Mouse (Mus musculus): ENCODE results near the gene Defb23. TPM values are rescaled to one million over a fixed set of nuclear protein-coding genes. Genes with fewer than 3 reads are reported as not detected.

The Defb23 gene
- polyA plus RNA-seq, 1 experiment from 2014 or later, result not detected

DNA sequence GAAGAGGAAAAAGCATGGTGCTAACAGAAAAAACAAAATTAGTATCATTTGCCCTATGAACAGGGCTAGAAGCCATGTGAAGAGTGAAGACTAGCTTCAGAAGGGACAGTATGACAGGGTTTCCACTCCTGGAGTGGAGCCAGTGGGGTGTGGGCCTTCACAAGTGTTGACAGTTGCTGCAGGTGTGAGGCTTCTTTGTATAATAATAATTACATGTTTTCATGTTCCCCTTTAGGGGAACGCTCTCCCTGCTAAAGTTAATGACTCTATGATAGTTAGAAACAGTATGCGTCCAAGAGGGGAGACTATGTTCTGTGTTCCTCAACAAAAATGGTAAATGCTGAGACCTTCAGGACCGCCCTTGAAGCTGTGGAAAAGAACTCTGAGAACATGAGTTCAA lies 48.6 kb downstream of the Defb23 start:
- Histone ChIP-seq H3K9ac (ENCODE audit: low read depth, low read length) (peak overlapping the region; percentile 83; the same call in 1 of the 2 replicates), H3K4me3 (ENCODE audit: low read length) (peak overlapping the region; percentile 86), H3K27ac (ENCODE audit: low read depth, low read length) (no peak overlapping the region; the same call in 1 of the 2 replicates), H3K4me2 (ENCODE audit: low read length) (peak overlapping the region; percentile 80), H3K27me3 (replicated peaks; ENCODE audit: control insufficient read depth, insufficient read depth, low read length) (no peaks in the 10 kb centered on the region), H3K36me3 (ENCODE audit: control insufficient read depth, insufficient read depth, low read length) (no peaks in the 10 kb centered on the region), H3K9me3 (ENCODE audit: control insufficient read depth, low read length) (no peaks in the 10 kb centered on the region), H3K4me1 (ENCODE audit: control insufficient read depth, insufficient read depth, low read depth, low read length) (peaks cover 28% of the 10 kb centered on the region)
- WGBS, result 96% methylated on average over 3 of the region's 3 CpGs
- no peak for ATAC-seq

DNA sequence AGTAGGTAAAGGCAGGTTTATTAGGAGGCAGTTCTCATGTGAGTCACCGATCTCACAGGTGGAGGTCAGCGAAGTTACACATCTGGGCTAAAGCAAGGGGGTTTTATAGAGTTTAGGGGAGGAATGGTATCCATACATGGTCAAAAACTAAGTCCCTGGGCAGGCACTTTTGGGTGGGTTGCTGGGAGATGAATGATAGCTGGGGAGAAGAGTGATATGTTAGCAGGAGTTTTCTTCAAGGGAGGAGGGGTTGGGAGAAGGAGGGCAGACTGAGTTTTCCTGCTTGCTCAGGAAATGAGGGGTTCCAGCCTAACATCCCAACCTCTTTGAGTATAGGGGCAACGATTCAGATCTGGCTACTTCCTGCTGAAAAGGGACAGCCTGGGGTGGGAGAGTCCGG lies 49.1 kb downstream of the Defb23 start, which contains the start of gene 6820408C15Rik:
Gene 6820408C15Rik, plus strand, starts transcription at position 301 of the 400 bp plus-strand sequence.
- no peak for ATAC-seq
- WGBS, result 23% methylated on average over 4 of the region's 4 CpGs

DNA sequence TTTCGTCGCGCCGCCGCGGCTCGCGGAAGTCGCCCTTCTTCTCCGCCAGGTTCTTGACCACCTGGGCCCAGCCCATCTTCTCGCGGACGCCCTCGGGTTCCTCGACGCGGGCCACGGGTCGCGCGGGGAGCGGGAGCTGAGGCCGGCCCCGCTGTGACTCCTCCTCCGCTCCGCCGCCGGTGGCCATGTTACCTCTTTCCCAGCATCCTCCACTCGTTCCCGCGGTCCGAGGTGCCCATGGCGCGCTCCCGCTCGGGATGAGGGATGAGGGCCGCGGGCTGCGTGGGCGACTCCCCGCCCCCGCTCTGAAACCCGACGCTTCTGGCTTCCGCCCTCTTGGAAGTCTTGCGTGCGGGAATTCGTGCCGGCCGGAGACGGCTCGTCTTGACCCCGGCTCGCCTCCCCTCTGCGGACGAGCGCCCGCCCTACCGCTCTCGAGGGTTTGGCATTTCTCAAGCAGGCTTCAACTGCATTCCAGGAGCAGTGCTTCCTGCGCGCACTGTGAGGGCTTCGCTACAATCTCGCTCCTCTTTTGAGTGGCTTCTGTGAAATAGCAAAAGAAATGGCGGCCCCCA lies 49.7 kb downstream of the Defb23 start, which contains the start of gene Zcchc3:
Gene Zcchc3, minus strand, starts transcription at position 437 of the 575 bp plus-strand sequence.
- Histone ChIP-seq H3K4me3 (ENCODE audit: low read length) (peak within 1 kb of the TSS; percentile 86), H3K36me3 (ENCODE audit: control insufficient read depth, insufficient read depth, low read length) (no peaks in the 10 kb centered on the region), H3K27me3 (replicated peaks; ENCODE audit: control insufficient read depth, insufficient read depth, low read length) (no peaks in the 10 kb centered on the region), H3K9ac (ENCODE audit: low read depth, low read length) (peak within 1 kb of the TSS; percentile 83), H3K4me1 (ENCODE audit: control insufficient read depth, insufficient read depth, low read depth, low read length) (peaks cover 35% of the 10 kb centered on the region), H3K9me3 (ENCODE audit: control insufficient read depth, low read length) (no peaks in the 10 kb centered on the region), H3K27ac (ENCODE audit: low read depth, low read length) (peak within 1 kb of the TSS; percentile 97), H3K4me2 (ENCODE audit: low read length) (peak within 1 kb of the TSS; percentile 80)
- ATAC-seq, result peak; percentile 84
- WGBS, result under 1% methylated on average over 65 of the region's 65 CpGs

More for the DNA sequence above, 49.1 kb downstream of the Defb23 start, which contains the start of gene 6820408C15Rik:
- peak within 1 kb of the TSS; percentile 86 for H3K4me3 ChIP-seq (ENCODE audit: low read length)
- H3K4me1 ChIP-seq (ENCODE audit: control insufficient read depth, insufficient read depth, low read depth, low read length), result peaks cover 32% of the 10 kb centered on the region
- no peaks in the 10 kb centered on the region for H3K9me3 ChIP-seq (ENCODE audit: control insufficient read depth, low read length)
- peak within 1 kb of the TSS; percentile 80 for H3K4me2 ChIP-seq (ENCODE audit: low read length)
- no peaks in the 10 kb centered on the region for H3K27me3 ChIP-seq (replicated peaks; ENCODE audit: control insufficient read depth, insufficient read depth, low read length)
- H3K9ac ChIP-seq (ENCODE audit: low read depth, low read length), result peak within 1 kb of the TSS; percentile 83
- H3K36me3 ChIP-seq (ENCODE audit: control insufficient read depth, insufficient read depth, low read length), result no peaks in the 10 kb centered on the region
- peak within 1 kb of the TSS; percentile 97 for H3K27ac ChIP-seq (ENCODE audit: low read depth, low read length)

DNA sequence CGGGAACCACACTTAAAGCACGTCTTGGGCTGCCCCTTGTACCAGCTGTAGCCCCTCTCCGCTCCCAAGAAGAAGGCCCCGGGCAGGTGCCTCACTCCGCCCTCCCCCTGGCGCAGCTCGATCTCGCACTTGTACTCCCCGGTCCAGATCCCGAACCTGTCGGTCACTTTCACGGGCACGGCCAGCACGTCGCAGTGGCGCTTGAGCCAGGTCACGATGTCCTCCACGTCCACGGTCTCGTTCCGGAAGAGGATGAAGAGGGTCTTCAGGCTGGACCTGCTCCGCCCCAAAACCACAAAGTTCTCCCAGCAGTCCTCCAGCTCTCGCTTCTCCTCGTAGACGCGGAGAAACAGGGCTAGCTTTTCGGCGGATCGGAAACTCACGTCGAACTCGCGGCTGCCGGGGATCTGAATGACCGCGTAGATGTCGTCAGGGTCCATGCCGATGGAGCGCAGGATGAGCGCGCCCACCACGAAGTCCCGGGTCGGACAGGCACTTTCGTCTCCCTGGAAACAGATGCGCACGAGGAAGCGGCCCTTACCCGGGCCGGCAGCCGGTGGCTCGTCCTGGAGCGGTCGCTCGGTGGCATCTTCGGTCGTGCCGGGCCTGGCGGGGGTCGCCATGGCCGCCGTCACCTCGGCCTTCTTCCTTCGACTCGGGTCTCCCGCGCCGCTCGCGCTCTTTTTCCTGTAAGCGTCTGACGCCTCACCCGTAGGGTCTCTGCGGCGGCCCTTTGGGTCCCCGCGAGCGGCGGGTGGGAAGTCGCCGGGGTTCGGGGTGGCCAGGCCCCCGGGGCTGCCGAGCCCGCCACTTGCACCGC lies 50.4 kb downstream of the Defb23 start:
- peaks cover 35% of the 10 kb centered on the region for H3K4me1 ChIP-seq (ENCODE audit: control insufficient read depth, insufficient read depth, low read depth, low read length)
- H3K27ac ChIP-seq (ENCODE audit: low read depth, low read length), result peak overlapping the region; percentile 97
- WGBS, result 0% methylated on average over 74 of the region's 86 CpGs
- ATAC-seq, result peak; percentile 19
- peak overlapping the region; percentile 83 for H3K9ac ChIP-seq (ENCODE audit: low read depth, low read length)
- no peaks in the 10 kb centered on the region for H3K36me3 ChIP-seq (ENCODE audit: control insufficient read depth, insufficient read depth, low read length)
- H3K9me3 ChIP-seq (ENCODE audit: control insufficient read depth, low read length), result no peaks in the 10 kb centered on the region
- H3K4me2 ChIP-seq (ENCODE audit: low read length), result peak overlapping the region; percentile 80
- H3K4me3 ChIP-seq (ENCODE audit: low read length), result peak overlapping the region; percentile 86
- no peaks in the 10 kb centered on the region for H3K27me3 ChIP-seq (replicated peaks; ENCODE audit: control insufficient read depth, insufficient read depth, low read length)

DNA sequence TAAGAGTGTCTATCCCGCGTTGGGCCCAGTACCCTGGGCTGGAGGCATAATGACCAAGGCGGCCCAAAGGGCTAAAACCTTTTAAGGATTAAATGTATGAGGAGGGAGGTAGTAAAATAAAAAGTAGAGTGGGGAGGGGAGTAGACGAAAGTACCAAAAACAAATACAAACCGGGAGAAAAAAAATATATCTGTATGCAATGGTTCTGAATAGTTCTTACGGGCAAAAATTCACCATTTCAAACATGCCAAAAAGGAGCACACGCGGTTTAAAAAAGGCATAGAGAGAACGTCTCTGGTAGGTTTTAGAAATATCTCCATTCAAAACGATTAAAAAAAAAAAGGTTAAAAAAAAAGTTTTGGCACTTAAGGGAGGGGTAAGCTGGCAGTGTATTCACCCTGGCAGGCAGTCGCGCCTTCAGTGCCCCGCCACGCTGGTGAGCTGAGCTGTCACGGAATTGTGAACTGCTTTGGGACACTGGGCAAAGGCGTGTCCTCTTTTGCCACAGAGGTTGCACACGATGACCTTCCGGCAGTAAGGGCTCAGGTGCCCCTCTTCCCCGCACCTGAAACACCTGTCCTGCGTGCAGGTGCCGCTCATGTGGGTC lies 51.2 kb downstream of the Defb23 start:
- H3K36me3 ChIP-seq (ENCODE audit: control insufficient read depth, insufficient read depth, low read length), result no peaks in the 10 kb centered on the region
- H3K27ac ChIP-seq (ENCODE audit: low read depth, low read length), result peak overlapping the region; percentile 97
- H3K4me2 ChIP-seq (ENCODE audit: low read length), result peak overlapping the region; percentile 80
- ATAC-seq, result no peak
- H3K4me3 ChIP-seq (ENCODE audit: low read length), result peak overlapping the region; percentile 86
- H3K27me3 ChIP-seq (replicated peaks; ENCODE audit: control insufficient read depth, insufficient read depth, low read length), result no peaks in the 10 kb centered on the region
- no peaks in the 10 kb centered on the region for H3K9me3 ChIP-seq (ENCODE audit: control insufficient read depth, low read length)
- H3K4me1 ChIP-seq (ENCODE audit: control insufficient read depth, insufficient read depth, low read depth, low read length), result peaks cover 35% of the 10 kb centered on the region
- H3K9ac ChIP-seq (ENCODE audit: low read depth, low read length), result peak overlapping the region; percentile 83
- 2% methylated on average over 21 of the region's 21 CpGs for WGBS

DNA sequence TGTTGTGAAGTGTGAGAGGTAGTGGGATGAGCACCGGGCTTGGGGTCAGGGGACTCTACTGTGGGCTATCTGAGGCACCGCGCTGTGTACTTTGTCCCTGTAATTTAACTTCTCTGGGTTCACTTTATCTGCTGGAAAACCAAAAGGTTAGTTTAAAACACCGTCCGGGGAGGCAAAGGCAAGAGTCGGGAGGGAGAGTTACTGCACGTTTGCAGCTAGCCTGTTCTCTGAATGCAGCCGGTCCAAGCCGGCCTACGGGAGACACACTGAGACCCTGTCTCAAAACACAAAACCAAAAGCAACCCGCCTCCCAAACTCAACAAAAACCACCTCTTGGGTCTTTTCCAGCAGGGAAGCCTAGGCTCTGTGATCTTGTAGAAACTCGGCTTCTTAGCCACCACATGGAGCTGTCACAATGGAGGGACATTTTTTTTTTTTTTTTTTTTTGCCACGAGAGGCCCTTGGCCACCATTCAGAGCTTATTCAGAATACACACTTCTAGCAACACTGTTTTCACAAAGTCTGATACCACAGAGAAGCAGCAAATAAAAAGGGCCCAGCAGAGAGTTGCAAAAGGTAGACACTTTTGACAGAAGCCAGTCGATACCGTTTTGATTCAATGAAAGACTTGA lies 51.8 kb downstream of the Defb23 start:
- H3K4me1 ChIP-seq (ENCODE audit: control insufficient read depth, insufficient read depth, low read depth, low read length), result peaks cover 35% of the 10 kb centered on the region
- no peaks in the 10 kb centered on the region for H3K36me3 ChIP-seq (ENCODE audit: control insufficient read depth, insufficient read depth, low read length)
- H3K27ac ChIP-seq (ENCODE audit: low read depth, low read length), result peak overlapping the region; percentile 61; the same call in 1 of the 2 replicates
- H3K4me3 ChIP-seq (ENCODE audit: low read length), result peak overlapping the region; percentile 86
- peak overlapping the region; percentile 83 for H3K9ac ChIP-seq (ENCODE audit: low read depth, low read length)
- no peaks in the 10 kb centered on the region for H3K9me3 ChIP-seq (ENCODE audit: control insufficient read depth, low read length)
- H3K4me2 ChIP-seq (ENCODE audit: low read length), result peak overlapping the region; percentile 80
- ATAC-seq, result no peak
- H3K27me3 ChIP-seq (replicated peaks; ENCODE audit: control insufficient read depth, insufficient read depth, low read length), result no peaks in the 10 kb centered on the region
- 3% methylated on average over 15 of the region's 15 CpGs for WGBS

DNA sequence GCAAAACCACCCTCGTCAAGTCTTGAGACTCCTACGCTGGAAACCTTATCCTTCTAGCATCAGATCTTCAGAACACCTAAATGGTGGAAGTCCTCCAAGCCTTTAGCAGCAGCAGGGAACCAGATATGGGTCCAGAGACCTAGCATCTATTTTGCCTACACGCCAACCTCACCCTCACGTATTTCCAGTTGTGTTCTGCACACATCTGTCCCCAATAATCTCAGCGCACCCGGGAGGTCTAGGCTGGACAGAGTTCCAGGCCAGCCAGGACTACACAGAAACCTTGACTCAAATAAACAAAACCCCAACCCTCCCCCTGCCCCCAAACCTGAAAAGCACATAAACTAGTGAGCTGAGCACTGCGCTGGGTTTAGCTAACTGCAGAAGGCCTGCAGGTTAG lies 52.9 kb downstream of the Defb23 start:
- Histone ChIP-seq H3K9ac (ENCODE audit: low read depth, low read length) (peak overlapping the region; percentile 56), H3K4me1 (ENCODE audit: control insufficient read depth, insufficient read depth, low read depth, low read length) (peaks cover 36% of the 10 kb centered on the region), H3K27ac (ENCODE audit: low read depth, low read length) (peak overlapping the region; percentile 88), H3K36me3 (ENCODE audit: control insufficient read depth, insufficient read depth, low read length) (no peaks in the 10 kb centered on the region), H3K4me2 (ENCODE audit: low read length) (peak overlapping the region; percentile 80), H3K4me3 (ENCODE audit: low read length) (peak overlapping the region; percentile 21), H3K9me3 (ENCODE audit: control insufficient read depth, low read length) (no peaks in the 10 kb centered on the region), H3K27me3 (replicated peaks; ENCODE audit: control insufficient read depth, insufficient read depth, low read length) (no peaks in the 10 kb centered on the region)
- ATAC-seq, result no peak
- 9% methylated on average over 7 of the region's 7 CpGs for WGBS

DNA sequence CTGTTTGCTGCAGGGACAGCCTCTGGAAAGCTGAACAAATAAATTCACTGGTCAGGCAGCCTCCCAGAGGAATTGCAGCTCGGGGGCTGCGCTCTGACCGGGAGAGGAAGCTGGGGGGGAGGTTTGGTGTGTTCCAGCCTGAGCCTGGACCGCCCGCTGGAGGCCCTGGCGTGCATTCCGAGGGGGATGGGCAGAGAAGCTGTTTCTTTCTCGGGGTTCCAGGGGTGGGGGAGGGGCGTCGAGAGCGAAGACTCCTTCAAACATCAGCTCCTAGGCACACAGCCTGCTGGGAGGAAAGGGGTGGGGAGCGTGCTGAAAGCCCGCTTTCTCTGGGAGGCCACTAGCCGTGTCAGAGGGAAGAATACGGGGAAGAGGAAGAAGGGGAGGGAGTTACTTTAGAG lies 53.4 kb downstream of the Defb23 start:
- H3K27ac ChIP-seq (ENCODE audit: low read depth, low read length), result peak overlapping the region; percentile 88
- H3K4me2 ChIP-seq (ENCODE audit: low read length), result peak overlapping the region; percentile 80
- no peaks in the 10 kb centered on the region for H3K27me3 ChIP-seq (replicated peaks; ENCODE audit: control insufficient read depth, insufficient read depth, low read length)
- H3K36me3 ChIP-seq (ENCODE audit: control insufficient read depth, insufficient read depth, low read length), result no peaks in the 10 kb centered on the region
- peak; percentile 44 for ATAC-seq
- peak overlapping the region; percentile 56 for H3K9ac ChIP-seq (ENCODE audit: low read depth, low read length)
- peak overlapping the region; percentile 21 for H3K4me3 ChIP-seq (ENCODE audit: low read length)
- H3K4me1 ChIP-seq (ENCODE audit: control insufficient read depth, insufficient read depth, low read depth, low read length), result peaks cover 38% of the 10 kb centered on the region
- no peaks in the 10 kb centered on the region for H3K9me3 ChIP-seq (ENCODE audit: control insufficient read depth, low read length)
- WGBS, result 1% methylated on average over 15 of the region's 15 CpGs
